Mouse (Mus musculus) heart, embryonic 14.5 days (tissue): ENCODE results near the gene Smarcc2. TPM values are rescaled to one million over a fixed set of nuclear protein-coding genes. Genes with fewer than 3 reads are reported as not detected.

ENCODE experiments used
- ATAC-seq: fragments of 200-750 bp; cut with Nextera tagmentation; 2 replicates; pipeline ENCODE4 v1.8.0; 2017; ENCODE audit warnings: low read depth, moderate TSS enrichment; ENCODE audit not compliant: insufficient number of reproducible peaks, insufficient read depth, low FRiP score
- H3K27ac ChIP-seq, 2 experiments: fragments of 200-500 bp in 1 of 2; fragments of 300-500 bp in 1 of 2; sonication (generic) in 1 of 2; replicated peaks in 1 of 2; 2 replicates each; pipeline ENCODE4 v1.5.1; 2012 to 2014; ENCODE audit warnings: low read depth in 2 of 2, low read length in 2 of 2, control low read depth in 1 of 2, mild to moderate bottlenecking in 1 of 2, mixed read lengths in 1 of 2; ENCODE audit not compliant: control insufficient read depth in 1 of 2, insufficient read depth in 1 of 2
- H3K27me3 ChIP-seq: fragments of 300-500 bp; sonication (generic); 2 replicates; pipeline ENCODE4 v1.6.1; 2014; ENCODE audit warnings: mild to moderate bottlenecking, low read length, control low read depth; ENCODE audit not compliant: control insufficient read depth, insufficient read depth
- H3K36me3 ChIP-seq: fragments of 300-500 bp; sonication (generic); 2 replicates; pipeline ENCODE4 v1.6.1; 2014; ENCODE audit warnings: mild to moderate bottlenecking, control low read depth, low read length, mixed read lengths; ENCODE audit not compliant: control insufficient read depth, insufficient read depth
- H3K4me1 ChIP-seq, 2 experiments: fragments of 200-500 bp in 1 of 2; fragments of 300-500 bp in 1 of 2; sonication (generic) in 1 of 2; 2 replicates each; pipeline ENCODE4 v1.6.1; 2012 to 2014; ENCODE audit warnings: low read length in 2 of 2, control low read depth in 1 of 2, mixed read lengths in 1 of 2; ENCODE audit not compliant: control insufficient read depth in 2 of 2, insufficient read depth in 2 of 2
- H3K4me2 ChIP-seq: fragments of 300-500 bp; sonication (generic); 2 replicates; pipeline ENCODE4 v1.6.1; 2014; ENCODE audit warnings: mild to moderate bottlenecking, low read length
- H3K4me3 ChIP-seq, 2 experiments: fragments of 200-500 bp in 1 of 2; fragments of 300-500 bp in 1 of 2; sonication (generic) in 1 of 2; 2 replicates each; pipeline ENCODE4 v1.5.1; 2012 to 2014; ENCODE audit warnings: low read length in 2 of 2, mild to moderate bottlenecking in 2 of 2, control low read depth in 1 of 2, low read depth in 1 of 2, moderate library complexity in 1 of 2; ENCODE audit not compliant: control insufficient read depth in 1 of 2, insufficient read depth in 1 of 2
- H3K9ac ChIP-seq: fragments of 300-500 bp; sonication (generic); 2 replicates; pipeline ENCODE4 v1.6.1; 2014; ENCODE audit warnings: mild to moderate bottlenecking, low read length
- H3K9me3 ChIP-seq: fragments of 300-500 bp; sonication (generic); 2 replicates; pipeline ENCODE4 v1.6.1; 2016; ENCODE audit warnings: low read length, control low read depth; ENCODE audit not compliant: control insufficient read depth
- WGBS: fragments of 180-500 bp; shearing (Covaris S2); extraction: QIAGEN DNeasy Blood & Tissue Kit; methylation state at CpG from one replicate; pipeline ENCODE4 v1.1.7; 2014; 5-methylcytosine and 5-hydroxymethylcytosine counted together
- polyA plus RNA-seq: library from polyadenylated mRNA; unstranded; fragments of >200 nt; fragmentation: Nextera tagmentation; extraction: Ambion mirVana; gene quantifications from 2 replicates; pipeline ENCODE4 v1.2.1, GENCODE M21; 2014

Gene Smarcc2
- polyA plus RNA-seq, 1 experiment from 2014 or later = 62.4 TPM

DNA sequence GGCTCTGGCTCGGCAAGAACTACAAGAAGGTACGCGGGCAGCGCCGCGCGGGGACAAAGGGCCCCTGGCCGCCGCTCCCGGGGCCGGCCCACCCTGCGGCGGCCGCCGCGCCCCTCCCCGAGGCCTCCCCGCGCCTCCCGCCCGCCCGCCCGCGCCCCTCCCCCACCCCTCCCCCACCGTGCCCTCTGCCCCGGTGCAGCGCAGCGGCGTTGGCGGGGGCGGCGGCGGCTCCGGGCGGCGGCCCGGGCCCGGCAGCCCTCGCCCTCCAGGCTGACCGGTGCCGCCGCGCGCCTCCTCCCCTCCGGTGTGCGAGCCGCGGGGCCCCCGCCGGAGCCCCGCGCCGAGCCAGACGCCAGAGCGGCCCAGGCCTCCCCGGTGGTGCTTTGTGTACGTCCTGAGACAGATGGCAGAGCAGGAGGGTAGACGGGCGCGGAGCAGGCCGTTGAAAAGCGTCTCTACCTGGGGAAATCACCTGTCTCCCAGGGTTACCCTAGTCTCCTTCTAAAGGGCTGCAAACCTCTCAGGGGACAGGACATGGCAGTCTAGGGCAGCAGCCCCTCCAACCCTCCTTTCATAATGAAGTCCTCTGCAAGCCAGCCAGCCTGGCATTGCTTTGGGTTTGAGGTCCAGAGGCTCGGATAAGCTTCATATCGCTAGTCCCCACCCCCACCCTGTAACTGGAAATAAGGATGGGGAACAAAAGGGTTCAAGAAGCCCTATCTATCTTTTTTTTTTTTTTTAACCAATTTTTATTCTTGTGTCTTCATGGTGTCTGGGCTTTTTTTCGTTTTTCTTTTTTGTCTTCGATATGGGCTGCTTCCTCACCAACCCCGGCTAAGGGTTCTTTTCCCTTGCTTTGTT, 591 bp downstream of the Smarcc2 start:
- no peaks in the 10 kb centered on the region for H3K27me3 ChIP-seq
- H3K27ac ChIP-seq = peak overlapping the region; percentile 91 to 92
- peak overlapping the region; percentile 86 for H3K4me2 ChIP-seq
- H3K36me3 ChIP-seq = peaks cover 40% of the 10 kb centered on the region
- H3K9me3 ChIP-seq = no peaks in the 10 kb centered on the region
- H3K9ac ChIP-seq = peak overlapping the region; percentile 93
- peak overlapping the region; percentile 89 to 95 for H3K4me3 ChIP-seq
- H3K4me1 ChIP-seq = peaks cover 0 to 15% of the 10 kb centered on the region in 2 experiments; a peak in 2 of 4 replicates
- WGBS = 2% methylated on average over 25 of the region's 67 CpGs
- ATAC-seq = peak; percentile 59

DNA sequence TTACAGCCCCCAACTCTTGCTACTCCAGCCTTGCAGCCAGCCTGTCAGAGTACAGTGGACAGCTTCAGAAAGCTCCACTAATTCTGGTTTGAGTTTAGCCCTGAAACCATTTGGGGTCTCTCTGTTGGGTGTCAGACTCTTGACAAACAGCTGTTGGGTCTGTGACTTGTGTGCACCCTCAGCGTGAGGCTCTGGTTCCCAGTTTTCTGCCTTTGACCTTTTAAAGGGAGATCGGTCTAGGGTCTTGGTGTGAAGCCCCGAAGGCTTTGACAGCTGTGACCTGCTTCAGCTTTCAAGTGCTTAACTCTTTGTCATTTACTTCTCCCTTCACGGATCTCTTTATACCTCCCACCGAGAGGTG, 1.2 kb downstream of the Smarcc2 start:
- Histone ChIP-seq H3K4me3 (peak overlapping the region; percentile 89 to 95), H3K27ac (peak overlapping the region in 1 of 2 experiments; percentile 92; a peak in 3 of 4 replicates), H3K9me3 (no peaks in the 10 kb centered on the region), H3K4me2 (peak overlapping the region; percentile 86), H3K9ac (peak overlapping the region; percentile 93), H3K4me1 (peaks cover 0 to 12% of the 10 kb centered on the region in 2 experiments; a peak in 2 of 4 replicates), H3K27me3 (no peaks in the 10 kb centered on the region), H3K36me3 (peaks cover 46% of the 10 kb centered on the region)
- no peak for ATAC-seq
- 8% methylated on average over 5 of the region's 5 CpGs for WGBS

DNA sequence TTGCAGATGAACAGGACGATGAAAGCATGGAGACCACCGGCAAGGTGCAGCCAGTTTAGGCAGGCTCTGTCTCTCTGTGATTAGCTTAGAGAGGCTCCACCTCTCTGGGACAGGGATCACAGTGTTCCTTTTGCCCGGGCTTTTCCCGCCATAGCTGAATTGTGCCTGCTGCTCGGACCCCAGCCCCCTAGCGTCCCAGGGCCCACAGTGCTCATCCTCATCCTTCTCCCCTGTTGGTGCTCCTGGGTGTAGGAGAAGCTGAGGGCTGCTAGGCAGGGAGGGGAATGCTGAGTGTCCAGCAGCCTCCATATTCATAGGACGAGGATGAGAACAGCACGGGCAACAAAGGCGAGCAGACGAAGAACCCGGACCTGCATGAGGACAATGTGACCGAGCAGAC, 15.3 kb downstream of the Smarcc2 start:
- H3K27me3 ChIP-seq = no peaks in the 10 kb centered on the region
- 83% methylated on average over 12 of the region's 12 CpGs for WGBS
- no peak for ATAC-seq
- H3K4me2 ChIP-seq = no peak overlapping the region
- no peak overlapping the region for H3K9ac ChIP-seq
- no peak overlapping the region for H3K4me3 ChIP-seq
- no peak overlapping the region for H3K27ac ChIP-seq
- no peaks in the 10 kb centered on the region for H3K9me3 ChIP-seq
- peaks cover 98% of the 10 kb centered on the region for H3K36me3 ChIP-seq
- H3K4me1 ChIP-seq = no peaks in the 10 kb centered on the region

DNA sequence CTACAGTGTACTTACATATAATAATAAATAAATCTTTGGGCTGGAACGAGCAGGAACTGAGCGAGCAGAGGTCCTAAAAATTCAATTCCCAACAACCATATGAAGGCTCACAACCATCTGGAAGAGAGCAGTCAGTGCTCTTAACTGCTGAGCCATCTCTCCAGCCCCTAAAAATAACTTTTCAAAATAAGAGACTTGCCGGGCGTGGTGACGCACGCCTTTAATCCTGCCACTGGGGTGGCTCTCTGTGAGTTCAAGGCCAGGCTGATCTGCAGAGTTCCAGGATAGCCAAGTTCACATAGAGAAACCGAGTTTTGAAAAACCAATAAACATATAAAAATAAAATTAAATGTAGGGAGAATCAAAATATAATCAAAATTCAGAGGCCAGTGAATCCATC, 27.3 kb downstream of the Smarcc2 start:
- H3K27me3 ChIP-seq = no peaks in the 10 kb centered on the region
- no peak overlapping the region for H3K4me3 ChIP-seq
- peaks cover 15 to 22% of the 10 kb centered on the region in 2 experiments for H3K4me1 ChIP-seq
- peaks cover 100% of the 10 kb centered on the region for H3K36me3 ChIP-seq
- WGBS = 72% methylated on average over 7 of the region's 7 CpGs
- H3K9ac ChIP-seq = no peak overlapping the region
- no peaks in the 10 kb centered on the region for H3K9me3 ChIP-seq
- ATAC-seq = no peak
- no peak overlapping the region for H3K4me2 ChIP-seq
- H3K27ac ChIP-seq = no peak overlapping the region

DNA sequence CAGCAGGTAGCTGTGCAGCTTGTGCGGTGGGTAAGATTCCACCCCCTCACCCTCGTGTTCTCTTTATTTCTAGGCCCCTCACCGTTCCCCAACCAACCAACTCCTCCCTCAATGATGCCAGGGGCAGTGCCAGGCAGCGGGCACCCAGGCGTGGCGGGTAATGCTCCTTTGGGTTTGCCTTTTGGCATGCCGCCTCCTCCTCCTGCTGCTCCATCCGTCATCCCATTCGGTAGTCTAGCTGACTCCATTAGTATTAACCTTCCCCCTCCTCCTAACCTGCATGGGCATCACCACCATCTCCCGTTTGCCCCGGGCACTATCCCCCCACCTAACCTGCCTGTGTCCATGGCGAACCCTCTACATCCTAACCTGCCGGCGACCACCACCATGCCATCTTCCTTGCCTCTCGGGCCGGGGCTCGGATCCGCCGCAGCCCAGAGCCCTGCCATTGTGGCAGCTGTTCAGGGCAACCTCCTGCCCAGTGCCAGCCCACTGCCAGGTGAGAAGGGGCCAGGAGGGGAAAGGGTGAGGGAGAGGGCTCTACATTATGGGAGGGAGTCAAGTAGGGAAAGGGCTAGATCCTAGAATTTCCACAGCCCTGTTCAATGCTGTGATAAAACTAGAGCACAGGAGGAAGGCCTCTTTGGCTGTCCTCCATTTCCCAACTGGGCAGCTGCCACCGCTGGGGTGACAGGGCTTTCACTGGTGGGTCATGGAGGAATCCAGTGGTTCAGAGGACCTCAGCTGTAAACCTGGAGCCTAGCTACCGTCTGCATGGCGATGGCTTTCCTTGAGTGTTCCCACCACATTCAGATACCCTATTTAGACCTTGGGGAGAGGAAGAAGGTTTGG, 29.0 kb downstream of the Smarcc2 start:
- Histone ChIP-seq H3K4me3 (no peak overlapping the region), H3K9me3 (no peaks in the 10 kb centered on the region), H3K36me3 (peaks cover 92% of the 10 kb centered on the region), H3K27me3 (no peaks in the 10 kb centered on the region), H3K4me2 (no peak overlapping the region), H3K9ac (no peak overlapping the region), H3K4me1 (peaks cover 22 to 27% of the 10 kb centered on the region in 2 experiments), H3K27ac (0 out of 4 replicates have a peak overlapping the region, but pooled peaks of 1 of the 2 experiments have one; percentile 6)
- ATAC-seq = no peak
- 92% methylated on average over 22 of the region's 22 CpGs for WGBS

DNA sequence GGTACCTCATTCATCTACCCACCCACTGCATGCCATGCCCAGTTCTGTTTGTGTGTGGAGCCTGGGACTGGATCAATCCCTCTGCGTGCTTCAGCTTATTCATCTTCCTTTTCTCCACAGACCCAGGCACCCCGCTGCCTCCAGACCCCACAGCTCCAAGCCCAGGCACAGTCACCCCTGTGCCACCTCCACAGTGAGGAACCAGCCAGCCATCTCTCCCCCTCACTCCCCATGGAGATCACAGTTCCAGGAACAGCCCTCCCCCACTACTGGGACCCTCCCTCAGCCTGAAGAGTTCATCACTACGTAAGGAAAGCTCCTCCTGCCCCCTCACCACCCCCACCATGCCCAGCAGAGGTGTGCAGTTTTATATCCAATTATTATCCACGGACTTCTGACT, 29.7 kb downstream of the Smarcc2 start:
- peaks cover 85% of the 10 kb centered on the region for H3K36me3 ChIP-seq
- H3K27me3 ChIP-seq = no peaks in the 10 kb centered on the region
- WGBS = 75% methylated on average over 4 of the region's 4 CpGs

DNA sequence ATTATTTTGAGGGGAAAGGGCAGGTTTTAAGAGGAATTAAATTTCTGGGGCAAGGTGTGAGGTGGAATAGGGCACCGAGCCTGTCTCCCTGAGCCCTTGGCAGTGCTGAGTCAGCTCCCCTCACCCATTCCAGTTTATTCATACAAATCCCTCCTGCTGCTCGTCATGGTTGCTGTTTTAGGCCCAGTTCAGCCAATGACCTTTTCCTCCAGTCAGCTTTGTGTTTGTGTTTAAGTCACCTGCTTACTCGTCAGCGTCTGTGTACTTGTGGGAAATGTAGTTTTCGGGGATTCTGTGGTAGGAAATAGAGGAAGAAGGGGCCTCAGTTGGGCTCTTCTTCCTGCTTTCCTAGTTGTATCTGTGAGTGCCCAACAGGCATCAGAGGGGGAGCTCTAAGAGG, 30.3 kb downstream of the Smarcc2 start:
- Histone ChIP-seq H3K4me1 (peaks cover 22 to 27% of the 10 kb centered on the region in 2 experiments), H3K27ac (peak overlapping the region; percentile 80 to 83), H3K36me3 (peaks cover 79% of the 10 kb centered on the region), H3K4me3 (no peak overlapping the region), H3K9me3 (no peaks in the 10 kb centered on the region), H3K27me3 (no peaks in the 10 kb centered on the region), H3K9ac (peak overlapping the region; percentile 62), H3K4me2 (peak overlapping the region; percentile 83; the same call in 1 of the 2 replicates)
- no peak for ATAC-seq
- 43% methylated on average over 5 of the region's 5 CpGs for WGBS

More for the DNA sequence above, 29.7 kb downstream of the Smarcc2 start:
- H3K4me2 ChIP-seq = no peak overlapping the region
- H3K9ac ChIP-seq = no peak overlapping the region
- ATAC-seq = no peak
- peaks cover 22 to 27% of the 10 kb centered on the region in 2 experiments for H3K4me1 ChIP-seq
- no peak overlapping the region for H3K4me3 ChIP-seq
- 0 out of 4 replicates have a peak overlapping the region, but pooled peaks of 1 of the 2 experiments have one; percentile 6 for H3K27ac ChIP-seq
- no peaks in the 10 kb centered on the region for H3K9me3 ChIP-seq
